Mouse (Mus musculus) midbrain, embryonic 12.5 days (tissue): ENCODE results near the gene Bcas3. TPM values are rescaled to one million over a fixed set of nuclear protein-coding genes. Genes with fewer than 3 reads are reported as not detected.

ENCODE experiments used
- ATAC-seq: fragments of 200-750 bp; cut with Nextera tagmentation; 2 replicates; pipeline ENCODE4 v1.8.0; 2017; ENCODE audit warnings: low read depth, moderate TSS enrichment, moderate library complexity; ENCODE audit not compliant: low FRiP score
- H3K27ac ChIP-seq: fragments of 300-500 bp; sonication (generic); replicated peaks from 2 replicates; pipeline ENCODE4 v1.5.1; 2016; ENCODE audit warnings: mild to moderate bottlenecking
- H3K27me3 ChIP-seq: fragments of 300-500 bp; sonication (generic); 2 replicates; pipeline ENCODE4 v1.6.1; 2016; ENCODE audit warnings: mild to moderate bottlenecking
- H3K36me3 ChIP-seq: fragments of 300-500 bp; sonication (generic); 2 replicates; pipeline ENCODE4 v1.6.1; 2016
- H3K4me1 ChIP-seq: fragments of 300-500 bp; sonication (generic); 2 replicates; pipeline ENCODE4 v1.6.1; 2016
- H3K4me2 ChIP-seq: fragments of 300-500 bp; sonication (generic); replicated peaks from 2 replicates; pipeline ENCODE4 v1.6.1; 2016; ENCODE audit warnings: mild to moderate bottlenecking, moderate library complexity
- H3K4me3 ChIP-seq: fragments of 300-500 bp; sonication (generic); 2 replicates; pipeline ENCODE4 v1.5.1; 2016; ENCODE audit warnings: mild to moderate bottlenecking
- H3K9ac ChIP-seq: fragments of 300-500 bp; sonication (generic); replicated peaks from 2 replicates; pipeline ENCODE4 v1.6.1; 2016; ENCODE audit warnings: mild to moderate bottlenecking, moderate library complexity
- H3K9me3 ChIP-seq: fragments of 300-500 bp; sonication (generic); 2 replicates; pipeline ENCODE4 v1.6.1; 2016; ENCODE audit warnings: mild to moderate bottlenecking
- WGBS: fragments of 180-500 bp; shearing (Covaris S2); methylation state at CpG from one replicate; pipeline ENCODE4 v1.1.7; 2016; 5-methylcytosine and 5-hydroxymethylcytosine counted together
- polyA plus RNA-seq: library from polyadenylated mRNA; unstranded; fragments of >200 nt; fragmentation: Nextera tagmentation; extraction: Ambion mirVana; gene quantifications from 2 replicates; pipeline ENCODE4 v1.2.1, GENCODE M21; 2016

The Bcas3 gene
- polyA plus RNA-seq, 1 experiment from 2014 or later, result 26.8 TPM

GRCm38 (mm10) chr11:85695614-85696263 is 342.8 kb downstream of the Bcas3 start:
- Histone ChIP-seq H3K9ac (no peak overlapping the region), H3K4me2 (no peak overlapping the region), H3K27ac (no peak overlapping the region), H3K27me3 (peaks cover 3% of the 10 kb centered on the region; the same call in 1 of the 2 replicates), H3K4me1 (peaks cover 12% of the 10 kb centered on the region; the same call in 1 of the 2 replicates), H3K4me3 (no peak overlapping the region), H3K9me3 (no peaks in the 10 kb centered on the region), H3K36me3 (no peaks in the 10 kb centered on the region)
- WGBS, result 82% methylated on average over 16 of the region's 16 CpGs
- ATAC-seq, result no peak

- no peak for ATAC-seq
- 54% methylated on average over 14 of the region's 14 CpGs for WGBS
- no peaks in the 10 kb centered on the region for H3K36me3 ChIP-seq
- peaks cover 12% of the 10 kb centered on the region; the same call in 1 of the 2 replicates for H3K4me1 ChIP-seq
- H3K4me2 ChIP-seq, result no peak overlapping the region
- H3K27ac ChIP-seq, result no peak overlapping the region
- no peaks in the 10 kb centered on the region for H3K9me3 ChIP-seq
- no peak overlapping the region for H3K4me3 ChIP-seq
- no peak overlapping the region for H3K9ac ChIP-seq
- peaks cover 3% of the 10 kb centered on the region; the same call in 1 of the 2 replicates for H3K27me3 ChIP-seq
Measured at GRCm38 (mm10) chr11:85696491-85697398, 343.8 kb downstream of the Bcas3 start.

GRCm38 (mm10) chr11:85697468-85697867 is 344.5 kb downstream of the Bcas3 start:
- H3K27me3 ChIP-seq, result peaks cover 3% of the 10 kb centered on the region; the same call in 1 of the 2 replicates
- no peak overlapping the region for H3K9ac ChIP-seq
- whole genome bisulfite sequencing, result 91% methylated on average over 4 of the region's 4 CpGs
- H3K4me2 ChIP-seq, result no peak overlapping the region
- no peak overlapping the region for H3K4me3 ChIP-seq
- peaks cover 12% of the 10 kb centered on the region; the same call in 1 of the 2 replicates for H3K4me1 ChIP-seq
- no peaks in the 10 kb centered on the region for H3K9me3 ChIP-seq
- H3K36me3 ChIP-seq, result no peaks in the 10 kb centered on the region
- no peak for ATAC-seq
- no peak overlapping the region for H3K27ac ChIP-seq

- Histone ChIP-seq H3K27me3 (peaks cover 3% of the 10 kb centered on the region; the same call in 1 of the 2 replicates), H3K4me2 (no peak overlapping the region), H3K27ac (no peak overlapping the region), H3K4me1 (peaks cover 7% of the 10 kb centered on the region; the same call in 1 of the 2 replicates), H3K9me3 (no peaks in the 10 kb centered on the region), H3K4me3 (no peak overlapping the region), H3K36me3 (no peaks in the 10 kb centered on the region), H3K9ac (no peak overlapping the region)
- WGBS, result 77% methylated on average over 11 of the region's 11 CpGs
- no peak for ATAC-seq
Measured at GRCm38 (mm10) chr11:85698242-85698641, 345.3 kb downstream of the Bcas3 start.

GRCm38 (mm10) chr11:85704062-85704748 is 351.2 kb downstream of the Bcas3 start:
- no peaks in the 10 kb centered on the region for H3K36me3 ChIP-seq
- no peaks in the 10 kb centered on the region for H3K9me3 ChIP-seq
- WGBS, result 82% methylated on average over 4 of the region's 4 CpGs
- peaks cover 2% of the 10 kb centered on the region; the same call in 1 of the 2 replicates for H3K27me3 ChIP-seq
- no peak overlapping the region for H3K27ac ChIP-seq
- no peak overlapping the region for H3K4me3 ChIP-seq
- no peak overlapping the region for H3K4me2 ChIP-seq
- no peak for ATAC-seq
- no peaks in the 10 kb centered on the region for H3K4me1 ChIP-seq
- H3K9ac ChIP-seq, result no peak overlapping the region

- Histone ChIP-seq H3K9ac (no peak overlapping the region), H3K4me3 (no peak overlapping the region), H3K9me3 (no peaks in the 10 kb centered on the region), H3K27me3 (peaks cover 19% of the 10 kb centered on the region; the same call in 1 of the 2 replicates), H3K4me2 (no peak overlapping the region), H3K4me1 (no peaks in the 10 kb centered on the region), H3K27ac (no peak overlapping the region), H3K36me3 (no peaks in the 10 kb centered on the region)
- no peak for ATAC-seq
- 7% methylated on average over 1 of the region's 1 CpGs for WGBS
Measured at GRCm38 (mm10) chr11:85706630-85707029, 353.7 kb downstream of the Bcas3 start.

- H3K4me3 ChIP-seq, result no peak overlapping the region
- no peak for ATAC-seq
- no peak overlapping the region for H3K27ac ChIP-seq
- no peak overlapping the region for H3K9ac ChIP-seq
- H3K36me3 ChIP-seq, result no peaks in the 10 kb centered on the region
- no peaks in the 10 kb centered on the region for H3K4me1 ChIP-seq
- H3K27me3 ChIP-seq, result peaks cover 28% of the 10 kb centered on the region
- 77% methylated on average over 1 of the region's 1 CpGs for WGBS
- H3K4me2 ChIP-seq, result no peak overlapping the region
- no peaks in the 10 kb centered on the region for H3K9me3 ChIP-seq
Measured at GRCm38 (mm10) chr11:85707496-85707895, 354.5 kb downstream of the Bcas3 start.

GRCm38 (mm10) chr11:85709147-85709546 is 356.2 kb downstream of the Bcas3 start:
- ATAC-seq, result no peak
- Histone ChIP-seq H3K9me3 (no peaks in the 10 kb centered on the region), H3K4me1 (peaks cover 8% of the 10 kb centered on the region), H3K9ac (no peak overlapping the region), H3K27me3 (peaks cover 40% of the 10 kb centered on the region), H3K27ac (no peak overlapping the region), H3K4me2 (no peak overlapping the region), H3K36me3 (no peaks in the 10 kb centered on the region), H3K4me3 (no peak overlapping the region)
- WGBS, result 89% methylated on average over 6 of the region's 6 CpGs

- no peak for ATAC-seq
- peaks cover 40% of the 10 kb centered on the region for H3K27me3 ChIP-seq
- 85% methylated on average over 7 of the region's 7 CpGs for WGBS
Measured at GRCm38 (mm10) chr11:85710155-85710554, 357.2 kb downstream of the Bcas3 start.

GRCm38 (mm10) chr11:85712026-85712804 is 359.2 kb downstream of the Bcas3 start:
- 88% methylated on average over 8 of the region's 8 CpGs for WGBS
- H3K4me2 ChIP-seq, result no peak overlapping the region
- H3K27me3 ChIP-seq, result peaks cover 57% of the 10 kb centered on the region
- no peak overlapping the region for H3K4me3 ChIP-seq
- no peaks in the 10 kb centered on the region for H3K9me3 ChIP-seq
- H3K9ac ChIP-seq, result no peak overlapping the region
- H3K27ac ChIP-seq, result no peak overlapping the region
- no peak for ATAC-seq
- H3K4me1 ChIP-seq, result peaks cover 19% of the 10 kb centered on the region
- no peaks in the 10 kb centered on the region for H3K36me3 ChIP-seq

More at GRCm38 (mm10) chr11:85710155-85710554, 357.2 kb downstream of the Bcas3 start:
- no peak overlapping the region for H3K9ac ChIP-seq
- no peaks in the 10 kb centered on the region for H3K9me3 ChIP-seq
- H3K4me3 ChIP-seq, result no peak overlapping the region
- peaks cover 18% of the 10 kb centered on the region for H3K4me1 ChIP-seq
- no peak overlapping the region for H3K4me2 ChIP-seq
- no peak overlapping the region for H3K27ac ChIP-seq
- H3K36me3 ChIP-seq, result no peaks in the 10 kb centered on the region
